Comparison of ENCODE assay signal across 37 mouse cellular contexts in genomic region chr1:133278539-133278938, GRCm38 (mm10). TPM values are rescaled to one million over a fixed set of nuclear protein-coding genes. Genes with fewer than 3 reads are reported as not detected.
DNase-seq lines count a peak whose midpoint lies in the region; ATAC-seq and TF ChIP-seq lines count a peak whose summit lies in the region.
"Had no signal": no experiment of that assay in that cellular context is flagged by ENCODE, and none has a peak within 500 bp of the region (broad histone marks: within the 10 kb centered on the region; RNA-seq: fewer than 3 reads in every experiment).

No protein-coding gene starts in this region.

- H3K9me3 ChIP-seq in midbrain, embryonic 10.5 days (replicated peaks), result no peaks in the 10 kb centered on the region
- no peaks in the 10 kb centered on the region for H3K9me3 ChIP-seq in midbrain, embryonic 15.5 days
- H3K9me3 ChIP-seq in midbrain, postnatal 0 days (ENCODE audit: low read length), result no peaks in the 10 kb centered on the region
- H3K9me3 ChIP-seq: forebrain, embryonic 12.5 days; heart, embryonic 12.5 days; intestine, embryonic 15.5 days; limb, embryonic 13.5 days; liver, embryonic 13.5 days had no signal

- no peaks in the 10 kb centered on the region for H3K79me2 ChIP-seq in heart, adult 2 months (replicated peaks; ENCODE audit: control insufficient read depth, insufficient read depth, low read length)

- intact Hi-C loops in heart, adult 2 months (cut with DNase I), result no loop called here

- H3K9ac ChIP-seq in heart, adult 2 months (ENCODE audit: low read depth, low read length), result no peak overlapping the region
- H3K9ac ChIP-seq in midbrain, embryonic 15.5 days, result no peak overlapping the region
- H3K9ac ChIP-seq in midbrain, postnatal 0 days (replicated peaks; ENCODE audit: low read length, poor library complexity, severe bottlenecking), result no peak overlapping the region
- H3K9ac ChIP-seq: forebrain, embryonic 12.5 days; heart, embryonic 12.5 days; intestine, embryonic 15.5 days; limb, embryonic 13.5 days; liver, embryonic 13.5 days had no signal

- peak; percentile 86 for DNase-seq in heart, adult 11 months
- DNase-seq in heart, adult 2 months, result no peak
- no peak for DNase-seq in midbrain, embryonic 10.5 days (ENCODE audit: low spot score)
- peak; percentile 37 for DNase-seq in retina, postnatal 1 day
- DNase-seq in retina, embryonic 14.5 days (ENCODE audit: low spot score), result no peak
- peak; percentile 47 for DNase-seq in midbrain, postnatal 0 days (ENCODE audit: low spot score)
- no peak for DNase-seq in adrenal gland, postnatal 4 days (ENCODE audit: low spot score in 2 of 2)
- DNase-seq: adrenal gland, postnatal 14 days; cerebellum, adult 18-20 months; gastrocnemius, postnatal 14 days; kidney, adult 2 months; kidney, postnatal 36 days; liver, embryonic 13.5 days; lung, adult 18-20 months; lung, postnatal 10 days; right cerebral cortex, postnatal 14 days; thymus, postnatal 4 days had no signal

- no peak for TF ChIP-seq CTCF in heart, adult 2 months (IDR thresholded peaks at IDR 0.05)
- no peak for TF ChIP-seq CTCF in midbrain, postnatal 0 days (IDR thresholded peaks at IDR 0.05)

- ATAC-seq in midbrain, embryonic 15.5 days (replicated peaks), result no peak
- ATAC-seq in midbrain, postnatal 0 days (ENCODE audit: low FRiP score), result no peak

- 82% methylated on average over 6 of the region's 6 CpGs for WGBS in heart, adult 2 months
- 80% methylated on average over 6 of the region's 6 CpGs for WGBS in midbrain, embryonic 10.5 days
- WGBS in midbrain, embryonic 15.5 days, result 66% methylated on average over 6 of the region's 6 CpGs
- 81% methylated on average over 6 of the region's 6 CpGs for WGBS in midbrain, postnatal 0 days

- TF ChIP-seq POLR2A in heart, adult 2 months (IDR thresholded peaks at IDR 0.05; ENCODE audit: insufficient read depth, low read depth, low read length), result no peak

- no peak overlapping the region for H3K4me2 ChIP-seq in midbrain, embryonic 15.5 days
- no peak overlapping the region for H3K4me2 ChIP-seq in midbrain, postnatal 0 days (ENCODE audit: low read depth, low read length, poor library complexity, severe bottlenecking)
- H3K4me2 ChIP-seq: forebrain, embryonic 12.5 days; heart, embryonic 12.5 days; intestine, embryonic 15.5 days; limb, embryonic 13.5 days; liver, embryonic 13.5 days had no signal

- H3K4me3 ChIP-seq in heart, adult 2 months, result no peak overlapping the region
- H3K4me3 ChIP-seq in midbrain, embryonic 10.5 days, result no peak overlapping the region
- no peak overlapping the region for H3K4me3 ChIP-seq in midbrain, embryonic 15.5 days
- no peak overlapping the region for H3K4me3 ChIP-seq in midbrain, postnatal 0 days (ENCODE audit: low read depth, low read length)
- H3K4me3 ChIP-seq: erythroblast, embryonic 14.5 days; forebrain, embryonic 12.5 days; heart, embryonic 12.5 days; intestine, embryonic 15.5 days; layer of hippocampus, adult 2 months; left cerebral cortex, adult 2 months; limb, embryonic 13.5 days; liver, embryonic 13.5 days had no signal

- H3K27me3 ChIP-seq in heart, adult 2 months (ENCODE audit: control insufficient read depth, insufficient read depth, low read length), result no peaks in the 10 kb centered on the region
- no peaks in the 10 kb centered on the region for H3K27me3 ChIP-seq in midbrain, embryonic 10.5 days (ENCODE audit: low read depth, poor library complexity, severe bottlenecking)
- no peaks in the 10 kb centered on the region for H3K27me3 ChIP-seq in midbrain, embryonic 15.5 days (replicated peaks)
- H3K27me3 ChIP-seq in midbrain, postnatal 0 days (ENCODE audit: insufficient read depth, low read length), result no peaks in the 10 kb centered on the region
- H3K27me3 ChIP-seq: forebrain, embryonic 12.5 days; heart, embryonic 12.5 days; intestine, embryonic 15.5 days; limb, embryonic 13.5 days had no signal

- no peak overlapping the region for H3K27ac ChIP-seq in heart, adult 2 months
- 0 out of 2 replicates have a peak overlapping the region, but pooled peaks have one; percentile 14 for H3K27ac ChIP-seq in midbrain, embryonic 10.5 days (replicated peaks)
- H3K27ac ChIP-seq in midbrain, embryonic 15.5 days, result no peak overlapping the region
- H3K27ac ChIP-seq in midbrain, postnatal 0 days (ENCODE audit: low read depth, low read length), result no peak overlapping the region
- H3K27ac ChIP-seq: intestine, embryonic 15.5 days; left cerebral cortex, adult 2 months; limb, embryonic 13.5 days; liver, embryonic 13.5 days had no signal

- TF ChIP-seq EP300 in heart, adult 2 months (IDR thresholded peaks at IDR 0.05; ENCODE audit: insufficient read depth, low read depth, low read length), result no peak

- peaks cover 2% of the 10 kb centered on the region; the same call in 1 of the 2 replicates for H3K4me1 ChIP-seq in heart, adult 2 months (ENCODE audit: control insufficient read depth, insufficient read depth, low read length)
- peaks cover 32% of the 10 kb centered on the region for H3K4me1 ChIP-seq in midbrain, embryonic 10.5 days
- H3K4me1 ChIP-seq in midbrain, embryonic 15.5 days, result peaks cover 15% of the 10 kb centered on the region; the same call in 1 of the 2 replicates
- no peaks in the 10 kb centered on the region for H3K4me1 ChIP-seq in midbrain, postnatal 0 days (ENCODE audit: insufficient read depth, low read length)
- H3K4me1 ChIP-seq: limb, embryonic 13.5 days; liver, embryonic 13.5 days had no signal

- H3K36me3 ChIP-seq in heart, adult 2 months (ENCODE audit: control insufficient read depth, insufficient read depth, low read length), result no peaks in the 10 kb centered on the region
- H3K36me3 ChIP-seq in midbrain, embryonic 10.5 days, result peaks cover 95% of the 10 kb centered on the region
- H3K36me3 ChIP-seq in midbrain, embryonic 15.5 days (replicated peaks), result peaks cover 9% of the 10 kb centered on the region
- H3K36me3 ChIP-seq in midbrain, postnatal 0 days (ENCODE audit: insufficient read depth, low read length), result peaks cover 57% of the 10 kb centered on the region
- H3K36me3 ChIP-seq: limb, embryonic 13.5 days had no signal

RNA-seq across cellular contexts. Expression of gene Golt1a, which starts 31.1 kb away (rescaled TPM):
- total RNA-seq in heart, adult 2 months (2021), result not detected
- 0.43 TPM in 1 of 2 replicates, not detected in the other for polyA plus RNA-seq in heart, adult 2 months (2012; rRNA removed)
- polyA plus RNA-seq in midbrain, embryonic 10.5 days (2016; fragmentation: Nextera tagmentation; extraction: Ambion mirVana), result not detected in 2 replicates
- 0.17 TPM in 1 of 2 replicates, not detected in the other for polyA plus RNA-seq in midbrain, embryonic 15.5 days (2015; fragmentation: Nextera tagmentation; extraction: Ambion mirVana)
- not detected in 2 replicates for total RNA-seq in midbrain, postnatal 0 days (2014; rRNA removed)
- polyA plus RNA-seq in midbrain, postnatal 0 days (2015; fragmentation: Nextera tagmentation; extraction: Ambion mirVana), result not detected in 2 replicates
- total RNA-seq in adrenal gland, postnatal 4 days (2021), result 1 to 10 TPM in 1 of 2 experiments, under 1 TPM in 1; 0.76 to 2.0 TPM
- total RNA-seq: gastrocnemius, postnatal 14 days; granulocyte monocyte progenitor cell, adult 5-6 weeks; hematopoietic stem cell, adult 5-6 weeks; layer of hippocampus, adult 2 months; layer of hippocampus, postnatal 14 days had no signal
- polyA plus RNA-seq: embryonic facial prominence, embryonic 14.5 days; erythroblast, embryonic 14.5 days; forebrain, embryonic 12.5 days; heart, embryonic 12.5 days; heart, postnatal 0 days; limb, embryonic 13.5 days; testis, adult 2 months; thymus, postnatal 0 days had no signal

RNA-seq across cellular contexts. Expression of gene Kiss1, which starts 43.1 kb away (rescaled TPM):
- not detected for total RNA-seq in heart, adult 2 months (2021)
- not detected in 2 replicates for polyA plus RNA-seq in heart, adult 2 months (2012; rRNA removed)
- polyA plus RNA-seq in midbrain, embryonic 10.5 days (2016; fragmentation: Nextera tagmentation; extraction: Ambion mirVana), result not detected in 2 replicates
- not detected in 2 replicates for polyA plus RNA-seq in midbrain, embryonic 15.5 days (2015; fragmentation: Nextera tagmentation; extraction: Ambion mirVana)
- total RNA-seq in midbrain, postnatal 0 days (2014; rRNA removed), result not detected in 2 replicates
- 0.47 and 2.6 TPM in 2 replicates for polyA plus RNA-seq in midbrain, postnatal 0 days (2015; fragmentation: Nextera tagmentation; extraction: Ambion mirVana)
- total RNA-seq in adrenal gland, postnatal 4 days (2021), result not detected
- total RNA-seq: adrenal gland, postnatal 14 days; gastrocnemius, postnatal 14 days; granulocyte monocyte progenitor cell, adult 5-6 weeks; hematopoietic stem cell, adult 5-6 weeks; layer of hippocampus, adult 2 months; layer of hippocampus, postnatal 14 days; left cerebral cortex, postnatal 36 days had no signal
- polyA plus RNA-seq: cortical plate, adult 2 months; embryonic facial prominence, embryonic 14.5 days; erythroblast, embryonic 14.5 days; forebrain, embryonic 12.5 days; heart, embryonic 12.5 days; heart, postnatal 0 days; intestine, embryonic 15.5 days; kidney, adult 2 months; kidney, embryonic 16.5 days; limb, embryonic 13.5 days; liver, embryonic 13.5 days; small intestine, adult 2 months; stomach, embryonic 14.5 days had no signal

Comparison
In these comparisons a context has a peak if more than half of its experiments do, and no peak if none do; other contexts are left out.
1. DNase-seq: peak in heart, adult 11 months (single experiment), retina, postnatal 1 day (single experiment) and midbrain, postnatal 0 days (single experiment); none in heart, adult 2 months (0 of 2), midbrain, embryonic 10.5 days (single experiment), retina, embryonic 14.5 days (single experiment) and adrenal gland, postnatal 4 days (0 of 2).